Mouse (Mus musculus) gonadal fat pad, adult 2 months (tissue): ENCODE data around the gene Pnmal1. TPM values are rescaled to one million over a fixed set of nuclear protein-coding genes. Genes with fewer than 3 reads are reported as not detected.

Experiments
- DNase-seq: peaks from one replicate; pipeline ENCODE4 v3.0.0-alpha.2; 2012; ENCODE audit warnings: low read depth
- polyA plus RNA-seq: library from polyadenylated mRNA; depleted of rRNA; stranded (reverse); fragments of >200 nt; gene quantifications from 2 replicates; pipeline ENCODE4 v1.2.3, GENCODE M21; 2012; rRNA removed

Pnmal1 gene
- polyA plus RNA-seq, 1 experiment: not detected

GRCm38 (mm10) chr7:16994400-16994799, 34.9 kb downstream of the Pnmal1 start:
- DNase-seq: no peak

DNA sequence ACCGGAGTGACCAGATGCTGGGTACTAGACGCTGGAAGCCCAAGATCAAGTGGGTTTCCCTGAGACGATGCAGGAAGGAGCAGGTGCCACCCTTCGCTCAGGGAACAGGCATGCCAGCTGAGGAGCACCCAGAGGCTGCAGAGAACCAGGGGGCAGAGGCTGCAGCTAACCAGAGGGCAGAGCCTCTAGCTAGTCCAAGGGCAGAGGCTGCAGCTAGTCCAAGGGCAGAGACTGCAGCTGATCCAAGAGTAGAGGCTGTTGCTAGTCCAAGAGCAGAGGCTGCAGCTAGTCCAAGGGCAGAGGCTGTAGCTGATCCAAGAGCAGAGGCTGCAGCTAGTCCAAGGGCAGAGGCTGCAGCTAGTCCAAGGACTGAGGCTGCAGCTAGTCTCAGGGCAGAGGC, 35.9 kb downstream of the Pnmal1 start:
- no peak for DNase-seq

GRCm38 (mm10) chr7:16999233-16999632, 39.8 kb downstream of the Pnmal1 start:
- no peak for DNase-seq

- no peak for DNase-seq
Observed at GRCm38 (mm10) chr7:16999650-17000049, 40.2 kb downstream of the Pnmal1 start.

DNA sequence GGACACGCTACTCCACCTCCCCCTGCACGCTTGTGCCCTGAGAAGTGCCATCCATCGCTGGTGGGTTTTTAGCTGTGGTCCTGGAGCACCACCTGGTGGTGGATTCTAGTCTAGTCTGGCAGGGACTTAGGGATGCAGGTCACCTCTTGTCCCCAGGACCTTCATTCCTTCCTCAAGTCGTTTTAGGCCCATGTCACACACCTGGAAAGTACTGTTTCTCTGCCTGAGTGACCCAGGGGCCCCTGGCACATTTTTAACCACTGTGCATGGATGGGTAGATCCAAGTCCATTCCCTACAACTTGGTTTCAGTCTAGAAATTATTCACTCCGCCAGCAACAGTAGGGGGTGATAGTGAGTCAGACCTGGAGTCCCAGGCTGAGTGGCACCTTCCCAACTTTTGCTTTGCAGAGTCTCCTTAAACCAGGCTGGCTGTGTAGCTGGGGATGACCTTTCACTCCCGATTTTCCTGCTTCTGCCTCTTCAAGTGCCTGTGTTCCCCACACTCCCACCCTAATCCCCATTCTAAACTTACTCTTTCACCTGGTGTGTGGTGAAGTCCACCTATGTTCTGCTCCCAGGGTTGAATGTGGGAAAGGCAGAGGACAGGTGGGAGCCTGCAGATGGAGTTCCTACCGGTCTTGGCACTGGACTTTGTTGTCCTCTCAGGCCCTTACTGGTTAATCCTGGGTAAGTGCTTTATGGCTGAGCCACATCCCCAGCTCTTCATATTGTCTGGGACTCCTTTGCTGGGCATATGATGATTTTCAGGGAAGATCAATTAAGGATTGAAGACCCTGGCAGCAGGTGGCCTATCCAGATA, 43.1 kb downstream of the Pnmal1 start:
- no peak for DNase-seq

- DNase-seq: no peak
Observed at GRCm38 (mm10) chr7:17003230-17003960, 43.9 kb downstream of the Pnmal1 start.

GRCm38 (mm10) chr7:17004716-17005115, 45.2 kb downstream of the Pnmal1 start:
- DNase-seq: no peak

GRCm38 (mm10) chr7:17007300-17007699, 47.8 kb downstream of the Pnmal1 start:
- DNase-seq: no peak

GRCm38 (mm10) chr7:17009326-17010009, 50.0 kb downstream of the Pnmal1 start:
- DNase-seq: no peak

- DNase-seq: peak; percentile 79
Observed at GRCm38 (mm10) chr7:17010010-17010347, 50.5 kb downstream of the Pnmal1 start.

- no peak for DNase-seq
Observed at GRCm38 (mm10) chr7:17011909-17012590, 52.6 kb downstream of the Pnmal1 start.

Other genes with a start within 250 kb of the Pnmal1 start
- gene Ceacam9, start 237.8 kb upstream of the Pnmal1 start, polyA plus RNA-seq: 0.12 and 0.16 TPM in 2 replicates
- gene Ap2s1, start 221.3 kb upstream of the Pnmal1 start, polyA plus RNA-seq: 309 and 356 TPM in 2 replicates
- 608 and 792 TPM in 2 replicates for gene Slc1a5, start 178.3 kb upstream of the Pnmal1 start, polyA plus RNA-seq
- 136 and 143 TPM in 2 replicates for gene Strn4, start 143.8 kb upstream of the Pnmal1 start, polyA plus RNA-seq
- gene Fkrp, start 142.9 kb upstream of the Pnmal1 start, polyA plus RNA-seq: 25.6 and 28.9 TPM in 2 replicates
- 30.5 and 36.0 TPM in 2 replicates for gene Prkd2, start 116.8 kb upstream of the Pnmal1 start, polyA plus RNA-seq
- gene Dact3, start 84.4 kb upstream of the Pnmal1 start, polyA plus RNA-seq: 13.1 and 18.5 TPM in 2 replicates
- 10.0 and 15.3 TPM in 2 replicates for gene Gng8, start 67.9 kb upstream of the Pnmal1 start, polyA plus RNA-seq
- 4.3 and 6.2 TPM in 2 replicates for gene Ptgir, start 53.2 kb upstream of the Pnmal1 start, polyA plus RNA-seq
- 174 and 195 TPM in 2 replicates for gene Calm3, start 35.6 kb upstream of the Pnmal1 start, polyA plus RNA-seq
- gene Pnmal2, start 15.0 kb upstream of the Pnmal1 start, polyA plus RNA-seq: 1.1 and 3.8 TPM in 2 replicates
- not detected in 2 replicates for gene Gm42372, start 23.4 kb downstream of the Pnmal1 start, polyA plus RNA-seq
- 3.0 and 4.1 TPM in 2 replicates for gene Ccdc8, start 33.0 kb downstream of the Pnmal1 start, polyA plus RNA-seq
- 103 and 120 TPM in 2 replicates for gene Ppp5c, start 68.2 kb downstream of the Pnmal1 start, polyA plus RNA-seq
- 5.2 and 7.9 TPM in 2 replicates for gene Hif3a, start 102.7 kb downstream of the Pnmal1 start, polyA plus RNA-seq
- gene Psg16, start 114.4 kb downstream of the Pnmal1 start, polyA plus RNA-seq: 0.15 TPM in 1 of 2 replicates, not detected in the other
- not detected in 2 replicates for gene Ceacam3, start 190.6 kb downstream of the Pnmal1 start, polyA plus RNA-seq
- not detected in 2 replicates for gene Psg29, start 243.8 kb downstream of the Pnmal1 start, polyA plus RNA-seq